Mouse (Mus musculus) erythroblast, embryonic 14.5 days (primary cell): Measurements from ENCODE around the gene Orc2.

Experiments used
- GATA1 ChIP-seq: IDR thresholded peaks from 2 replicates; pipeline ENCODE4 v1.6.1; 2012; ENCODE audit warnings: low read length, inconsistent platforms, mixed read lengths
- TAL1 ChIP-seq: IDR thresholded peaks from 3 replicates; pipeline ENCODE4 v1.6.1; 2012; ENCODE audit warnings: low read length, inconsistent platforms, mixed read lengths

DNA sequence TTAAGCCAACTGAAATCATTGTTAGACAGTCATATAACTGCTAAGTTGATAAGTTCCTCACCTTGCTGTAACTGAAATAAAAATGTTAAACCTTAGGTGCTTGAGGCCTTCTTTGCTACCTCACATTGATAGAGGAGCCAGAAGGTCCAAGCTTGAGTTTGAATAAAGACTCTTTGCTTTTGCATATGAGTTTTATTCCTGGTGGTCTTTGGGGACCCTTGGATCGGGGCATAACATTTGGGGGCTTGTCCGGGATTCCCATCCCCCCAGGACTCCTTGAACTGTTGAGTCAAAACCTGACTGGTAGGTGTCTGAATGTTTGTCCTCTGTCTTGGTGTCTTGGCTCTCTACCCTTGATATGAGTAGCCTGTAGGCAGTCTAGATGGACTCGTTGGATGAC is 2.3 kb upstream of the Orc2 start:
- TF ChIP-seq GATA1 (no peak), TAL1 (no peak)
